Mouse (Mus musculus): ENCODE results near the gene Ppp1r13l.
A peak's percentile ranks its signal among the peaks of the same experiment; 100 is the strongest.

The Ppp1r13l gene

DNA sequence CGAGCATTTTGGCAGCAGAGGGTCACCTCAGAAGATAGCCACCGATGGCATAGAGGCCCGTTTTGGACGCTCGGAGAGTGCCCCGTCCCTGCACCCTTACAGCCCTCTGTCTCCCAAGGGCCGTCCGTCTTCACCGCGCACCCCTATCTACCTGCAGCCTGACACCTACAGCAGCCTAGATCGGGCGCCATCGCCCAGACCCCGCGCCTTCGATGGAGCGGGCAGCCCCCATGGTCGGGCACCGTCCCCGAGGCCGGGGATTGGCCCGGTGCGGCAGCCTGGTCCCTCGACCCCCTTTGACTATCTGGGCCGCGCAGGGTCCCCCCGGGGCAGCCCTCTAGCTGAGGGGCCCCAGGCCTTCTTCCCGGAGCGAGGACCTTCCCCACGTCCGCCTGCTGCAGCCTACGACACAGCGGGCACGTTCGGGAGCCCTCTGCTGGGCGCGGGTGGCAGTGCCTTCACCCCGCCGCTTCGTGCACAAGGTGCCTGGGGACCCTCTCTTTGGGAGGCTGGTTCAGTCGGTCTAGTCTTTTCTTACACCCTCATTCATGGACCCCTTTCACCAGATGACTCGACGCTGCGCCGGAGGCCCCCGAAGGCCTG, 10.4 kb downstream of the Ppp1r13l start:
- DNase-seq = peak; percentile 54 to 66

DNA sequence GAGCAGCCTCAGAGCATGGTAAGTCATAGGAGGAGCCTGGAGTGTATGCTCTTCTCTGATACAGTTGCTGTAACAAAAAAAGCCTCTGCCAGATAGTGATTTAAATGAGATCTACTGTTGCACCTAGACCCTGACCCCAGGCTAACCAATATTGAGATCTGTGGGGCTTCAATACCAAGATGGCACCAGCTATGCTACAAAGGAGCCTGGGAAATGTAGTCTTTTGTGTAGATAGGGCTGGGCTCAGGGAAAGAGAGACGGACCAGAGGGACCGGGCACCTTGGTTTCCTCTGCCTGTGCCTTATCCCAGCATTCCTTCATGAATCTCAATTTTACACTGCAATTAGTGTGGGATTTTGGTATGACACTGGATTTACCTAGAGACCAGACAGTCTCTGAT, 13.8 kb downstream of the Ppp1r13l start:
- no peak for DNase-seq

DNA sequence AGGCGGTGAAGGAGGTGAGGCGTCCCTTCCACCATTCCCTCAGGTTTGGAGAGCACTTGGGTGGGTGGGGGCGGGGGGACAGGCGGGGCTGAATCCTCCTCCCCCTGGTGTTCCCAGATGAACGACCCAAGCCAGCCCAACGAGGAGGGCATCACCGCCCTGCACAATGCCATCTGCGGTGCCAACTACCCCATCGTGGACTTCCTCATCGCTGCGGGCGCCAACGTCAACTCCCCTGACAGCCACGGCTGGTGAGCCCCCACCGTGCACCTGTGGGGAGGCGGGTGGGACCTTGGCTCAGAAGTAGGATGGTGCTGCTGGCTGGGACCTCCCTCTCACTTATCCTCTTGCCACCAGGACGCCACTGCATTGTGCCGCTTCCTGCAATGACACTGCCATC, 15.8 kb downstream of the Ppp1r13l start:
- no peak for DNase-seq

DNA sequence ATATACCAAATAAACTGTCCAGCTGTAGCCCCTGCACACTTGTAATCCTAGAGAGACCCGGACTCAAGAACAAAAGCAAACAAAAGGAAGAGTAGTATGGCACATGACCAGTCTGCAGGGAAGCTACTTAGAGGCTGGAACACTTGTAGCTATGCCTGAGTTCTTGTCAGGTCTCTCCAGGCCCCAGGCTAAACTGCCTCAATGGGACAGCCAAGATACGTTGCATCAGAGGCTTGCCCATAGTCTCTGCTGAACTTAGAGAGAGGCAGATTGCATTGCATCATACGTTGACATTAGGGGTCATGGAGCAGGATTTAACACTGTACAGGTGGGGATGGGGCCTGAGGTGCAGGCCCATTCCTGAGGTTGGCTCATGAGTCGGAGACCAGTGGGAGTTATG, 16.5 kb downstream of the Ppp1r13l start:
- no peak for DNase-seq

DNA sequence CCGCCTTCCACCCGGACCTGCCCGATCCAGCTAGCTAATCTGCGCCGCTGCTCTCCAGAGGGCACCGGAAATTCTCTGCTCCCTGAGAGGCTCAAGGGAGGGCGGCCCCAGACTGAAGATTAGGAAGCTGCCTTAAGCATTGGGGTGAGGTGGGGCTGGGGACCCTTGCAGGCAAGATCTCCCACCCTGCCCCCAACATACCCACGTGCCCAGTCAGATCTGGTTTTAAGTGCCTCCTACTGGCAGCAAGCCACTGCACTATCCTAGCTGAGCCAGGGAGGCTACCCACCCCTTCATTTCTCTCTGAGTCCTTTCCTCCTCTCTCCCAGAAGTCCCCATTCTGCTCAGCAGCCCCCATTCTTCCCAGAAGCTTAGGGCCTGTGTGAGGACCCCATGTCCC, 18.5 kb downstream of the Ppp1r13l start:
- DNase-seq = no peak

DNA sequence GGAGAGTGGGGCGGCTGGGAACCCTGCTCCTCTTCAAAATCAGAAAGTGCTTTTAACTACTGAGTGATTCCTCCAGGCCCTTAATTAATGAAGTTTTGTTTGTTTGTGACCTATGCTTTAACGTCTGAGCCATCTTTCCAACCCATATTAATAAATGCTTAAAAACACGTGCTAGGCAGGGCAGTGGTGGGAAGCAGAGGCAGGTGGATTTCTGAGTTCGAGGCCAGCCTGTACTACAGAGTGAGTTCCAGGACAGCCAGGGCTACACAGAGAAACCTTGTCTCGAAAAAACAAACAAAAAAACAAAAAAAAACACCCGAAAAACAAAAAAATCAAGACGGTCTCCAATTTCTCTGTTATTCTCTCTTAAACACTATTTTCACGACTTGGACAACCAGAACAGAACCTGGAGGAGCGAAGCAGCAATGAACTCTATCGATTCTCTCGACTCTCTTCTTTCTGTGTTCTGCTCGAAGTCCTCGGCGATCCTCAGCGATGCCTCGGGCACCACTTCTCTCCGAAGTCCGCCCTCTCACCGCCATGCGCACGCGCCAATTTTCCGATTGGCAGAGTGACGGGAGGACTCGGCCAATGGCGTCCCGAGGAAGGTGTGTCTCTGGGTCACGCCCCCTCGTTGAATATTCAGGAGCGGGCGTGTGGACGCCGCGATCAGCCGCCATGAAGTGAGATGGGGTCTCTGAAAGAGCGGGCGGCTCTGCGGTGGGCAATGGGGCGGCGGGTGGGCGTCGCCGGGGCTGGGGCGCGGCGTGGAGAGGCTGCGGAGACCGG, 22.0 kb downstream of the Ppp1r13l start, which contains the start of gene Ercc2:
TSS of gene Ercc2 (plus strand) at position 634 of the 789 bp plus-strand sequence.
- peak; percentile 99 for DNase-seq

DNA sequence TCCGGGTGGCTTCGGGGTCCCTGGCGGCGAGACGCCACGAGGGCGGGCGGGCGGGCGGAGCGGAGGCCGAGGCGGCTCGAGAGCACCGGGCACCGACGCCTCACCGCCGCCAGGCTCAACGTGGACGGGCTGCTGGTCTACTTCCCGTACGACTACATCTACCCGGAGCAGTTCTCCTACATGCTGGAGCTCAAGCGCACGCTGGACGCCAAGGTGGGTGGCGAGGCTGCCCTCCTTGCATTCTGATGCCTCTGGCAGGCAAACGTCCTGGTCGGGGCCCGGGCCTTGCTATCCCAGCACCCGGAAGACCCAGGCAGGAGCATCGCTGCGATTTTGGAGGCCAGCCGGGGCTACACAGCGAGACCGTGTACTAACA, 22.6 kb downstream of the Ppp1r13l start:
- peak in 1 of 2 experiments; percentile 20 for DNase-seq

DNA sequence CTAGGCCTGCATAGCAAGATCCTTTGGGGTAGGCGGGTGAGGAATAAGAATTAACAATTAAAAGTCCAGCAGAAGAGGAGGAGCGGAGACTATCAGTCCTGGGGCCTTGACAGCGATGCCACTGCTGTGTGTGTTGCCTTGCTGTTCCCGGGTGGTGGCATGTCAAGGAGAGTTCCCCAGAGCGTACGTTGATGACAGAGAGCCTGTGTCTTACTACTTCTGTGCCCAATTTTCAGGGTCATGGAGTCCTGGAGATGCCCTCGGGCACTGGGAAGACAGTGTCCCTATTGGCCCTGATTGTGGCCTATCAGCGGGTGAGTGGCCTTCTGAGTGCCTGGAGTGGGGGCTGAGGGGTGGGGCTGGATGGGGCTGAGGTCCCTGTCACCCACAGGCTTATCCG, 24.2 kb downstream of the Ppp1r13l start:
- DNase-seq = no peak

DNA sequence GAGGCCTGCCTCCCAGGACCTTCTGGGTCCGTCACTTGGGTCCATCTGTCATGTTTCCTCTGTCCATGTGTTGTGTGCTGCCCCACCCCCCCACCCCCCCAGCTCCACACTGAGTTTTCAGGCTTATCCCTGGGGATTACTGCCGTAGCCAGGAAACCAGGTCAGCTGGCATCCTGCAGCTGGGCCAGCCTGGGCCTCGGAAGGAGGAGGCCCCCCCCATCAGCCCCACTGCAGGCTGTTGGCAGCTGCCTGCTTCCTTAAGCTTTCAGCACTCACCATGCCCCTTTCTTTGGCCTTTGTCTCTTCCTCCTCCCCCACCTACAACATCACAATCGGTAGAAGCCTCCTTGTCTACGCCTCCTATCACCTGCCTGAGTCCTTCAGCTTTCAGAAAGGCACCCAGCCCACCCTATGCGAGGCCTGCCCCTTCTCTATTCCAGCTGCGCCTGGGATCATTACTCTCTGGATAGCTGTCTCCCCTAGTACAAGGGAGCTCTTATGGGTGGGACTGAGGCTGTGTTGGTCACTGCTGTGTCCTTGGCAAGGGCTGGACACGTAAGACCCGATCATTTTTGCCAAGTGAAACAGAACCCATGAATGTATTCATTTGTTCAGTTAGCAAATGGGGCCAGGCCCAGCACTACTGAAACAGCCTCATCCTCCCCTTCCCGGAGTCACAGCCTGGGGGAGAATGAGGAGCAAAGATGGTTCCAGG, 29.3 kb downstream of the Ppp1r13l start:
- DNase-seq = no peak

DNA sequence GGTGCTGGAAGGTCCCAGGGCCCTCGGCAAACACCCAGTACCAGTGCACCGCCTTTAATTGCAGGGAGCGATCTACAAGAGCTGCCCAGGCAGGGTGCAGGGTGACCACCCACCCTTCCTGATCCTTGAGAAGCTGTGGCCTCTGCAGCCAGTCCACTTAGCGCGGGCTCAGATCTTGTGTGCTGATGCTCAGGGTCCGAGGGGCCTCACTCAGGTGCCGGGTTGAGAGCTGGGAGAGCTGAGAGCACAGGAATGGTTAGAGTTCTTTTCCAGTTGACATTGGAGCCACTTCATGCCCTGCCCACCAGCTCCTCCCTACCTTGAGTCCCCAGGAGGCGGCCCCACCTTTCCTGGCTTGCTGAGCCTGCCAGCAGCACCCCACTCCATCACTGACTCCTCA, 34.9 kb downstream of the Ppp1r13l start:
- no peak for DNase-seq

DNA sequence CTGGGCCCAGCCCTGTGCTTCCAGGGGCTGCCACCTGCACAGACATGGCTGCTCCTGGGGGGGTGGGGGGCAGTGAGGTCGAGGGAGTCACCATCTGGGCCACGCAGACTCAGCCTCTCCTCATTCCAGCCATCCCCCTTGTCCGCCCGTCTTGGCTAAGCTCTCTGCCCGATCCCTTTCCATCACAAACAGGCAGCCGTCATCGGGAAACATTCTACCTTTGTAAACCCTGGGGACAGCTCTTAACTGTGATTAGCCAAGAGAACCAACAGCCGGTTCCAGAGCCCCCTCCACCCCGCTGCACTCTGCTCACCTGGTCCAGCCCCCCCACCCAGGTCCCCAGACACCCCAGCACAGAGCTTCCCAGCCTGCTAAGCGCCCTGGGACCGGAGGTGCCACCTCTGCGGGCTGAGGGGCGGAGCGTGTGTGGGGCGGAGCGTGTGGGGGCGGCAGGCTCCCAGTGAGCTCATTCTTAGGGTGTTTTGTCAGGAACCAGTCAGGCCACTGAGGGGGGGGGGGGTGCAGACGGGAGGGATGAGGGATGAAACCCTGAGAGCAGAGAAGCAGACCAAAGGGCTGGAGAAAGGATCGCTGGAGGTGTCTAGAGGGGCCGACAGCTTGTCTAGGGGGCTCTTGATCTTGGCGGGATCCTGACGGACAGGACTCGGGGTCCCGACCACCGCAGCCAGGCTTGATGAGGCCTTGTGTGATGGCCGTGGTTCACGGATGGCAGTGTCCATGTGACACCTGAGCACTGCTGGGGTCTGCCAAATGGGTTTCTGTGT, 40.1 kb downstream of the Ppp1r13l start:
- peak; percentile 63 to 79 for DNase-seq

DNA sequence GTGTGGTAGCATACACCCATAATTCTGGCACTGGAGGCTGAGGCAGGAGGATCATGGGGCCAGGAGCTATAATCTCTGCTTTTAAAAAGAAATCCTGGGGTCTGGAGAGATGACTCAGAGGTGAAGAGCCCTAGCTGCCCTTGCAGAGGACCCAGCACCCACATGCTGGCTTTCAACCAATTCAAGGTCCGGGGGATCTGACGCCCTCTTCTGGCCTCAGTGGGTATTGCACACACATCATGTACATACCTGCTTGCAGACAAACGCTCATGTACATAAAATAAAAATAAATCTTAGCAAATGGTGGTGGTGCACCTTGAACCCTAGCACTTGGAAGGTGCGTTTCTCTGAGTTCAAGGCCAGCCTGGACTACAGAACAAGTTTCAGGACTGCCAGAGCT, 41.4 kb downstream of the Ppp1r13l start:
- DNase-seq = no peak

DNA sequence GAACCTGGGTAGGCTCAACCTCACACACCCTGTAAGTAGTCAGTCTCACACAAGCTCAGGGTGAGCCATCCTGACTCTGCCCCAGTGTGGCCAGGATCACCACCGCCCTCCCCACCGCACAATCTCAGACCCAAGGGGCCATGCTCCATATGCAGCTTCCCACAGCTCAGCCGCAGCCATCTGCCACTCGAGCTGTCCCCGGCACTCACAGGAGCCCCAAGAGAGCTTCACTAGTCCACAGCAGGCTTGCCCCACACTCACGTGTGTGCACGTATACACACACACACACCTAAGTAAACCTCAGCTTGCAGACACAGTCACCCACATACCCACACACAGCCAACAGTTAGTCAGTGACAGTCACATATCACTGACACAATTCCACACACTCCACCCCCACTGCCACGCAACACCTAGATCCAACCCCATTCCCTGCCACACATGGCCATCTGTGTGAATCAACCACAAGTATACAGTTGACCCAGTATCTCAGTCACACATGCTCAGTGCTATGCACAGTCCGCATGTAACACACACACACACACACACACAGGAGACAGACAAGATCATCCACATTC, 43.1 kb downstream of the Ppp1r13l start:
- no peak for DNase-seq

DNA sequence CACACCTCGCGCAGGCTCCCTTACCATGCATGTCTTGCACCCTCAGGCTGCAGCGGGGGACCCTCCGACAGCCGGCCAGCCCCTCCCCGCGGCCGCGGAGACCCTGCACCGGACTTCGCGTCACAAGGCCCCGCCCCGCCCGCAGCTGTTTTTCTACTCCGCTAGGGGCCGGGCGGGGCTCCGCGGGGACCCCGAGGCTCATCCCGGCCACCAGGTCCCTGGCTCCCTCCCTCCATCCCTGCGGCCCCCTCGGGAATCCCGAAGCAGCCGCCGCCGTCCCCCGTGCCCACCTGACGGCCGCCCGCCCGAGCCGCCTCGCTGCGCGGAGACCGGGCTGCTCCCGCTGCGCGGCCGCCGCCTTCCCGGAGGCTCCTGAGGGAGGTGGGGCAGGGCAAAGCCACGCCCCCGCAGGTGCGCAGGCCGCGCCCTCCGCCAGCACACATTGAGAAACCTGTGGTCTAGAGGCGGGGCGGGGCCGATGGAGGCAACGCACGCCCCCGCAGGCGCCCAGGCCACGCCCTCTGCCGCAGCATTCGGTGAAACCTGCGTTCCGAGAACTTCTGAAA, 44.3 kb downstream of the Ppp1r13l start, which contains the start of gene Klc3:
TSS of gene Klc3 (minus strand) at position 374 of the 566 bp plus-strand sequence.
- peak; percentile 86 to 92 for DNase-seq

DNA sequence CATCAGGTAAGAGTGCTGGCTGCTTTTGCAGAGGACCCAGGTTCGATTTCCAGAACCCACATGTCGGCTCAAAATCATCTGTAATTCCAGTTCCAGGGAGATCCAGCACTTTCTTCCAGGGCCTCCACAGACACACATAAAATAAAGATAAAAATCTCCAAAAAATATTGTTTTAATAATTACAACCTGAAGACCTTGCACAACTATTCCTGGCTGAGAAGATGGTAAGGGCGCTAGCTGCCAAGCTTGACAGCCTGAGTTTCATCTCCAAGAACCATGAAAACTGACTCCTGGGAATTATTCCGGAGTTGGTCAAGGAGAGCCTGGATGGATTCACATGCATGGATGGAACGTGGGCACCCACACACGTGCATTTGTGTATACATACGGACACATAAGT, 44.9 kb downstream of the Ppp1r13l start, which contains the start of gene Ckm:
TSS of gene Ckm (plus strand) at position 301 of the 400 bp plus-strand sequence.
- DNase-seq = no peak

DNA sequence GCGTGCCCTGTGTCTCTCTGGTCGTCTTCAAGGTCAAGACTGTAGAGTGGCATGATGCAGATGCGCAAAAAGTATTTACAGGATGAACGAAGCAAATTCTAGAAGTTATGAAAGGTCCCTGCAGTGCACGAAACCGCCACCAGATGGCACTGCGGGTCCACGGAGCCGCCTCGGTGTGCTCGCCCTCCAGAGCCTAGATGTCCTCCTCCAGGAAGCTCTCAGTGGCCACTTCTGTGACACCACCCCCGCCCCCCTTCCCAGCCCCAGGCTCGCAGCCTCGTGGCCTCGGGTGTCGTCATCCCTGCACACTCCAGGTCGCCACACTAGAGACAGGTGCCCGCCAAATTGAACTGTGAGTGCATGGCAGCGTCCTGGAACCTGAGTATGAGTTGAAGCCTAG, 45.9 kb downstream of the Ppp1r13l start:
- peak; percentile 81 to 89 for DNase-seq

DNA sequence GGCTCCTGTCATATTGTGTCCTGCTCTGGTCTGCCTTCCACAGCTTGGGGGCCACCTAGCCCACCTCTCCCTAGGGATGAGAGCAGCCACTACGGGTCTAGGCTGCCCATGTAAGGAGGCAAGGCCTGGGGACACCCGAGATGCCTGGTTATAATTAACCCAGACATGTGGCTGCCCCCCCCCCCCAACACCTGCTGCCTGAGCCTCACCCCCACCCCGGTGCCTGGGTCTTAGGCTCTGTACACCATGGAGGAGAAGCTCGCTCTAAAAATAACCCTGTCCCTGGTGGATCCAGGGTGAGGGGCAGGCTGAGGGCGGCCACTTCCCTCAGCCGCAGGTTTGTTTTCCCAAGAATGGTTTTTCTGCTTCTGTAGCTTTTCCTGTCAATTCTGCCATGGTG, 50.2 kb downstream of the Ppp1r13l start:
- no peak for DNase-seq

DNA sequence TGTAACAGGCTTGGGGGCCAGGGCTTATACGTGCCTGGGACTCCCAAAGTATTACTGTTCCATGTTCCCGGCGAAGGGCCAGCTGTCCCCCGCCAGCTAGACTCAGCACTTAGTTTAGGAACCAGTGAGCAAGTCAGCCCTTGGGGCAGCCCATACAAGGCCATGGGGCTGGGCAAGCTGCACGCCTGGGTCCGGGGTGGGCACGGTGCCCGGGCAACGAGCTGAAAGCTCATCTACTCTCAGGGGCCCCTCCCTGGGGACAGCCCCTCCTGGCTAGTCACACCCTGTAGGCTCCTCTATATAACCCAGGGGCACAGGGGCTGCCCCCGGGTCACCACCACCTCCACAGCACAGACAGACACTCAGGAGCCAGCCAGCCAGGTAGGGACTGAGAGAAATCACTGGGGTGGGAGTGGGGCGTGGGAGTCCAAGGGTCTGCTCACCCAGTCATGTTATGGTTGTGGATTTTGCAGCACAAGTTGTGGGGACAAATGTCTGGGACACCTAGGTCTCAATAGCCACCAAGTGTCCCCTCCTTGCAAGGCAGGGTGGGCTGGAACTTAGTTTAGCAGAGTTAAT, 51.3 kb downstream of the Ppp1r13l start:
- DNase-seq = no peak

DNA sequence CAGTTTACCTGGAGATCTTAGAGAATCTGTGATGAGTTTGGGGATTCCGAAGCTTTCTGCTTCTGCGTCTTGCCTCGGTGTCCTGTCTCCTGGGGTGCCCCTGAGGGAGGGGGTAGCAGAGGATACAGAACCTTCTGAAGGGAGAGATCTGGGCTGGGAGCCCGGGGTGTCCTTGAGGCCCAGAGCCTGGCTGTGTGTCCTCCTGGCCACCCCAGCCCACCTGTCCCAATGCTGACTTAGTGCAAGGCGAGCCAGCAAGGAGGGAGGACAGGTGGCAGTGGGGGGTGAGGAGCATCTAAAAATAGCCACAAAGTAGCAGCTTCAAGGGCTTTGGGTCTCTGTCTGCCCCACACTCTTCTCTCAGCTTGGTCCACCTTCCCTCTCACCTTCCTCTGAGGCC, 52.2 kb downstream of the Ppp1r13l start:
- DNase-seq = no peak

DNA sequence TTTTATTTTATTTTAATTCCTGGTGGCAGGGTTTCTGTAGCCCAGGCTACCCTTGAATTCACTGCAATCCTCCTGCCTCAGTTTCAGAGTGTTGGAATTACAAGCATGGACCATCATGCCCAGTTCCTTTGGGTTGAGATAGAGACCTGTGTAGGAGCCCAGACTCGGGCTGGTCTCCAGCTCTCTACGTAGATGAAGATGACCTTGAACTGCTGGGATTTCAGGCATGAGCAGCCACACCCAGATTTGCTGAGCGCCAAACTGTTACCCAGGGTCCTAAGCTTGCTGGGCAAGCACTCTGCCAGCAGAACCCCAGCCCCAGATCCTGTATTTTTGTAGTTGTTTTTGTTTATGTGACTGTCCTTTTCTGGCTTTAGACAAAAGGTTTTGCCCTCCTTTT, 54.0 kb downstream of the Ppp1r13l start:
- DNase-seq = no peak

DNA sequence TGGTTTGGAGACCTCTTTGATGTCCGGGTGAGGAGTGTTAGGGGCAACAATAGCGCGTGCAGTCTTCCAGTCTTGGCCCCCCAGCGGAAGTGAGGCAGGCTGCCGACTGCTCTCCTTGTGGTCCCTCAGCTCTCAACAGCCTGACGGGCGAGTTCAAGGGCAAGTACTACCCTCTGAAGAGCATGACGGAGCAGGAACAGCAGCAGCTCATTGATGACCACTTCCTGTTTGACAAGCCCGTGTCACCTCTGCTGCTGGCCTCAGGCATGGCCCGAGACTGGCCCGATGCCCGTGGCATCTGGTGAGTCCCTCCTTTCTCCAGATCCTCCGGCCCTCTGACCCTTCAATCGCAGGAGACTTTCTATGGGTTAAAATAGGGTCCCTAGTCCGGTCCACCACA, 57.0 kb downstream of the Ppp1r13l start:
- DNase-seq = no peak

DNA sequence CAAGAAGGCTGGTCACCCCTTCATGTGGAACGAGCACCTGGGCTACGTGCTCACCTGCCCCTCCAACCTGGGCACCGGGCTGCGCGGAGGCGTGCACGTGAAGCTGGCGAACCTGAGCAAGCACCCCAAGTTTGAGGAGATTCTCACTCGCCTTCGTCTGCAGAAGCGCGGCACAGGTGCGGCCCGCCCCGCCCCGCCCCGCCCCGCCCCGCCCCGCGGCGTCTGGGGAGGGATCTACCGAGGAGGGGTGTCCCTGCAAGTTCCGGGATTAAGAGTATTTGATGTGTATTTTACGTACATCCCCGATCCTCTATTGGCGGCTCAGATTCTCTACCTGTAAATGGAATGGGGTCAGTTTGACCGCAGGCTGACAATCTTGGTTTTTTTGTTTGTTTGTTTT, 60.6 kb downstream of the Ppp1r13l start:
- DNase-seq = no peak

Data from kidney, postnatal 25 days (tissue).